Mouse (Mus musculus) erythroblast, embryonic 14.5 days (primary cell): ENCODE measurements at regions not wholly inside any gene's neighbourhood (a gene's known extent, or its start where the extent isn't known, plus 50 kb on each side); places are given as distances from the start of the nearest gene placed in this dataset.

Experiments used
- H3K27me3 ChIP-seq: 2 replicates; pipeline ENCODE4 v1.6.1; 2012; ENCODE audit warnings: inconsistent platforms; ENCODE audit not compliant: control insufficient read depth
- H3K36me3 ChIP-seq: 2 replicates; pipeline ENCODE4 v1.6.1; 2012; ENCODE audit warnings: mild to moderate bottlenecking, inconsistent platforms; ENCODE audit not compliant: control insufficient read depth
- H3K4me1 ChIP-seq: 2 replicates; pipeline ENCODE4 v1.6.1; 2012; ENCODE audit warnings: inconsistent platforms; ENCODE audit not compliant: control insufficient read depth
- H3K4me3 ChIP-seq: replicated peaks from 2 replicates; pipeline ENCODE3; 2012; ENCODE audit warnings: moderate library complexity, mild to moderate bottlenecking, inconsistent platforms
- H3K9me3 ChIP-seq: 2 replicates; pipeline ENCODE4 v1.6.1; 2012; ENCODE audit warnings: low read length, inconsistent platforms, mixed read lengths; ENCODE audit not compliant: control insufficient read depth
- GATA1 ChIP-seq: IDR thresholded peaks from 2 replicates; pipeline ENCODE4 v1.6.1; 2012; ENCODE audit warnings: low read length, inconsistent platforms, mixed read lengths
- TAL1 ChIP-seq: IDR thresholded peaks from 3 replicates; pipeline ENCODE4 v1.6.1; 2012; ENCODE audit warnings: low read length, inconsistent platforms, mixed read lengths

GRCm38 (mm10) chr4:56686141-56686540 lies 53.7 kb upstream of the Gm26657 start:
- Histone ChIP-seq H3K36me3 (no peaks in the 10 kb centered on the region), H3K4me3 (no peak overlapping the region), H3K27me3 (no peaks in the 10 kb centered on the region), H3K9me3 (no peaks in the 10 kb centered on the region; the same call in 1 of the 2 replicates), H3K4me1 (no peaks in the 10 kb centered on the region)
- TF ChIP-seq TAL1 (no peak), GATA1 (no peak)

- H3K36me3 ChIP-seq = no peaks in the 10 kb centered on the region
- no peaks in the 10 kb centered on the region for H3K4me1 ChIP-seq
- no peaks in the 10 kb centered on the region for H3K27me3 ChIP-seq
- H3K4me3 ChIP-seq = no peak overlapping the region
- no peaks in the 10 kb centered on the region; the same call in 1 of the 2 replicates for H3K9me3 ChIP-seq
- TF ChIP-seq TAL1 (no peak), GATA1 (no peak)
Measured at GRCm38 (mm10) chr4:56685696-56686095, 54.2 kb upstream of the Gm26657 start.

GRCm38 (mm10) chr4:56685123-56685522 lies 54.7 kb upstream of the Gm26657 start:
- Histone ChIP-seq H3K4me3 (no peak overlapping the region), H3K36me3 (no peaks in the 10 kb centered on the region), H3K4me1 (no peaks in the 10 kb centered on the region), H3K9me3 (no peaks in the 10 kb centered on the region), H3K27me3 (no peaks in the 10 kb centered on the region)
- no peak for TF ChIP-seq TAL1
- TF ChIP-seq GATA1 = no peak

- Histone ChIP-seq H3K9me3 (no peaks in the 10 kb centered on the region), H3K4me3 (no peak overlapping the region), H3K27me3 (no peaks in the 10 kb centered on the region), H3K36me3 (no peaks in the 10 kb centered on the region), H3K4me1 (no peaks in the 10 kb centered on the region)
- no peak for TF ChIP-seq TAL1
- no peak for TF ChIP-seq GATA1
Measured at GRCm38 (mm10) chr4:56684031-56684430, 55.8 kb upstream of the Gm26657 start.

GRCm38 (mm10) chr4:56681121-56681520 lies 58.7 kb upstream of the Gm26657 start:
- no peaks in the 10 kb centered on the region for H3K36me3 ChIP-seq
- TF ChIP-seq GATA1 (no peak), TAL1 (no peak)
- no peaks in the 10 kb centered on the region for H3K27me3 ChIP-seq
- no peak overlapping the region for H3K4me3 ChIP-seq
- no peaks in the 10 kb centered on the region for H3K9me3 ChIP-seq
- no peaks in the 10 kb centered on the region for H3K4me1 ChIP-seq

GRCm38 (mm10) chr4:56673868-56674267 lies 66.0 kb upstream of the Gm26657 start:
- H3K4me3 ChIP-seq = no peak overlapping the region
- no peaks in the 10 kb centered on the region for H3K27me3 ChIP-seq
- H3K36me3 ChIP-seq = no peaks in the 10 kb centered on the region
- no peaks in the 10 kb centered on the region for H3K4me1 ChIP-seq
- peaks cover 3% of the 10 kb centered on the region for H3K9me3 ChIP-seq
- TF ChIP-seq GATA1 (no peak), TAL1 (no peak)

- no peaks in the 10 kb centered on the region for H3K9me3 ChIP-seq
- H3K27me3 ChIP-seq = no peaks in the 10 kb centered on the region
- no peak overlapping the region for H3K4me3 ChIP-seq
- H3K36me3 ChIP-seq = no peaks in the 10 kb centered on the region
- TF ChIP-seq TAL1 (no peak), GATA1 (no peak)
- no peaks in the 10 kb centered on the region for H3K4me1 ChIP-seq
Measured at GRCm38 (mm10) chr4:56664921-56665320, 74.9 kb upstream of the Gm26657 start.

GRCm38 (mm10) chr4:56661816-56662215 lies 78.1 kb upstream of the Gm26657 start:
- Histone ChIP-seq H3K4me3 (no peak overlapping the region), H3K4me1 (no peaks in the 10 kb centered on the region), H3K27me3 (no peaks in the 10 kb centered on the region), H3K36me3 (no peaks in the 10 kb centered on the region), H3K9me3 (no peaks in the 10 kb centered on the region)
- TF ChIP-seq TAL1 = no peak

GRCm38 (mm10) chr4:56657046-56657445 lies 82.8 kb upstream of the Gm26657 start:
- Histone ChIP-seq H3K27me3 (no peaks in the 10 kb centered on the region), H3K9me3 (no peaks in the 10 kb centered on the region), H3K4me3 (no peak overlapping the region), H3K36me3 (no peaks in the 10 kb centered on the region), H3K4me1 (no peaks in the 10 kb centered on the region)
- TF ChIP-seq TAL1 (no peak), GATA1 (no peak)

- H3K27me3 ChIP-seq = no peaks in the 10 kb centered on the region
- no peaks in the 10 kb centered on the region for H3K36me3 ChIP-seq
- no peaks in the 10 kb centered on the region for H3K9me3 ChIP-seq
- no peak overlapping the region for H3K4me3 ChIP-seq
- TF ChIP-seq GATA1 (no peak), TAL1 (no peak)
- H3K4me1 ChIP-seq = no peaks in the 10 kb centered on the region
Measured at GRCm38 (mm10) chr4:56654327-56654726, 85.5 kb upstream of the Gm26657 start.
